Mouse (Mus musculus): ENCODE results near the gene Dnal1. TPM values are rescaled to one million over a fixed set of nuclear protein-coding genes. Genes with fewer than 3 reads are reported as not detected.

Gene Dnal1
- total RNA-seq, 2 experiments from 2014 or later = 99.1 to 101 TPM

- TF ChIP-seq CTCF (conservative IDR thresholded peaks at IDR 0.05) = no peak
- H3K4me3 ChIP-seq = no peak overlapping the region
- no peak for DNase-seq (ENCODE audit: low spot score in 2 of 2)
- H3K27ac ChIP-seq = no peak overlapping the region
Observed at GRCm38 (mm10) chr12:84195195-84195594, 81.0 kb downstream of the Dnal1 start.

Other genes with a start within 250 kb of the Dnal1 start
- gene Numb, start 192.4 kb upstream of the Dnal1 start, total RNA-seq (2021) = 10 to 100 TPM; 26.7 to 38.7 TPM
- 10 to 100 TPM; 15.0 to 15.7 TPM for gene Riox1, start 163.8 kb upstream of the Dnal1 start, total RNA-seq (2021)
- not detected for gene Heatr4, start 129.5 kb upstream of the Dnal1 start, total RNA-seq (2021)
- gene Acot2, start 126.5 kb upstream of the Dnal1 start, total RNA-seq (2021) = 10 to 100 TPM; 16.2 to 18.1 TPM
- 10 to 100 TPM; 27.0 to 28.3 TPM for gene Acot1, start 104.9 kb upstream of the Dnal1 start, total RNA-seq (2021)
- gene Acot4, start 76.0 kb upstream of the Dnal1 start, total RNA-seq (2021) = 1 to 10 TPM; 3.2 to 3.4 TPM
- gene Gm49366, start 75.4 kb upstream of the Dnal1 start, total RNA-seq (2021) = 1 to 10 TPM in 1 of 2 experiments, not detected in 1; 2.9 TPM
- gene Acot3, start 62.2 kb upstream of the Dnal1 start, total RNA-seq (2021) = 1 to 10 TPM; 2.7 to 4.0 TPM
- 1 to 10 TPM; 7.1 to 8.1 TPM for gene Acot5, start 45.0 kb upstream of the Dnal1 start, total RNA-seq (2021)
- gene Acot6, start 13.7 kb upstream of the Dnal1 start, total RNA-seq (2021) = 1 to 10 TPM; 4.9 to 5.7 TPM
- gene Pnma1, start 34.1 kb downstream of the Dnal1 start, total RNA-seq (2021) = 1 to 10 TPM; 2.8 to 3.8 TPM
- gene Elmsan1, start 104.5 kb downstream of the Dnal1 start, total RNA-seq (2021) = 10 to 100 TPM; 24.6 to 27.2 TPM
- gene Ptgr2, start 170.9 kb downstream of the Dnal1 start, total RNA-seq (2021) = 10 to 100 TPM; 39.0 to 42.7 TPM
- 10 to 100 TPM; 39.3 to 41.0 TPM for gene Zfp410, start 202.5 kb downstream of the Dnal1 start, total RNA-seq (2021)
- gene Coq6, start 247.3 kb downstream of the Dnal1 start, total RNA-seq (2021) = 10 to 100 TPM; 26.0 to 27.2 TPM
- gene Fam161b, start 247.5 kb downstream of the Dnal1 start, total RNA-seq (2021) = 10 to 100 TPM; 12.5 to 12.6 TPM